Mouse (Mus musculus) neural tube, embryonic 13.5 days (tissue): ENCODE data around the gene Olfr1355. TPM values are rescaled to one million over a fixed set of nuclear protein-coding genes. Genes with fewer than 3 reads are reported as not detected.
"Not testable (repeated sequence)": the region's sequence is repeated elsewhere in the genome, so short reads cannot be mapped to it uniquely, and the experiment has no call there.

Experiments used
- ATAC-seq: fragments of 200-750 bp; cut with Nextera tagmentation; 2 replicates; pipeline ENCODE4 v1.8.0; 2017; ENCODE audit warnings: low read depth, mild to moderate bottlenecking, moderate TSS enrichment, moderate library complexity
- H3K27ac ChIP-seq: fragments of 300-500 bp; sonication (generic); replicated peaks from 2 replicates; pipeline ENCODE4 v1.5.1; 2015; ENCODE audit warnings: moderate library complexity, mild to moderate bottlenecking, inconsistent platforms
- H3K27me3 ChIP-seq: fragments of 300-500 bp; sonication (generic); 2 replicates; pipeline ENCODE4 v1.6.1; 2015; ENCODE audit warnings: mild to moderate bottlenecking, inconsistent platforms
- H3K36me3 ChIP-seq: fragments of 300-500 bp; sonication (generic); 2 replicates; pipeline ENCODE4 v1.6.1; 2015; ENCODE audit warnings: mild to moderate bottlenecking, inconsistent platforms
- H3K4me1 ChIP-seq: fragments of 300-500 bp; sonication (generic); replicated peaks from 2 replicates; pipeline ENCODE4 v1.6.1; 2015; ENCODE audit warnings: inconsistent platforms
- H3K4me2 ChIP-seq: fragments of 300-500 bp; sonication (generic); 2 replicates; pipeline ENCODE4 v1.6.1; 2015; ENCODE audit warnings: inconsistent platforms, mild to moderate bottlenecking, moderate library complexity
- H3K4me3 ChIP-seq: fragments of 300-500 bp; sonication (generic); 2 replicates; pipeline ENCODE4 v1.5.1; 2015; ENCODE audit warnings: mild to moderate bottlenecking, inconsistent platforms
- H3K9ac ChIP-seq: fragments of 300-500 bp; sonication (generic); 2 replicates; pipeline ENCODE4 v1.6.1; 2015; ENCODE audit warnings: moderate library complexity, mild to moderate bottlenecking, inconsistent platforms
- H3K9me3 ChIP-seq: fragments of 300-500 bp; sonication (generic); 2 replicates; pipeline ENCODE4 v1.6.1; 2016; ENCODE audit warnings: inconsistent platforms
- WGBS: fragments of 180-500 bp; shearing (Covaris S2); methylation state at CpG from one replicate; pipeline ENCODE4 v1.1.7; 2015; 5-methylcytosine and 5-hydroxymethylcytosine counted together
- polyA plus RNA-seq: library from polyadenylated mRNA; unstranded; fragments of >200 nt; fragmentation: Nextera tagmentation; extraction: Ambion mirVana; gene quantifications from 2 replicates; pipeline ENCODE4 v1.2.1, GENCODE M21; 2015

Olfr1355 gene
- not detected in 2 replicates for polyA plus RNA-seq

DNA sequence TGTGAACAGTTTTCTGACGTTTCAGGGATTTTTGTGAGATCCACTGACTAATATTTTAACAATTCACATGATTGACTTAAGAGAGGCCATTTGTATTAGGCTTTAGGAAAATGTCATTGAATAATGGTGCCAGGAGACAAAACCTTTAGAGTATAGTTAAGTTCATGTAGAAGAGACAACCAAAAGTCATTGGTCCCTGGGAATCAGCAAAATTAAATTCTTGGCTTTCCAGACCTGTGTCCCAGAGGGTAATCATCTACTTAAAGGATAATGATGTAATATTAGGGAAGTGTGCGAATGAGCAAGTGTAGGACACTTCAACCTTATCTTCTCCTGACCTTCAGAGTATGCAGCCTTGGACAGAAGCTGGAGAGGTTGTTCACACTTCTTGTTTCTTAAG is at the start of gene Olfr1355:
Olfr1355 (plus strand) TSS at position 301 of the 400 bp plus-strand sequence.
- no peak within 1 kb of the TSS for H3K4me3 ChIP-seq
- no peak within 1 kb of the TSS for H3K9ac ChIP-seq
- no peak within 1 kb of the TSS for H3K27ac ChIP-seq
- no peaks in the 10 kb centered on the region for H3K36me3 ChIP-seq
- H3K27me3 ChIP-seq: no peaks in the 10 kb centered on the region
- no peaks in the 10 kb centered on the region for H3K4me1 ChIP-seq
- WGBS: 73% methylated on average over 2 of the region's 2 CpGs
- no peak for ATAC-seq
- H3K4me2 ChIP-seq: no peak within 1 kb of the TSS
- peaks cover 15% of the 10 kb centered on the region for H3K9me3 ChIP-seq

GRCm38 (mm10) chr10:78840456-78840855 is 34.9 kb upstream of the Olfr1355 start:
- not testable (repeated sequence) for H3K36me3 ChIP-seq, H3K9me3 ChIP-seq, H3K4me3 ChIP-seq, H3K27me3 ChIP-seq, ATAC-seq, H3K4me2 ChIP-seq, H3K9ac ChIP-seq, H3K4me1 ChIP-seq, H3K27ac ChIP-seq
- WGBS: 89% methylated on average over 12 of the region's 12 CpGs

- no peak for ATAC-seq
- H3K27me3 ChIP-seq: no peaks in the 10 kb centered on the region
- 81% methylated on average over 2 of the region's 2 CpGs for WGBS
- H3K4me1 ChIP-seq: no peaks in the 10 kb centered on the region
- no peak within 1 kb of the TSS for H3K4me2 ChIP-seq
- H3K27ac ChIP-seq: no peak within 1 kb of the TSS
- no peaks in the 10 kb centered on the region for H3K36me3 ChIP-seq
- no peaks in the 10 kb centered on the region for H3K9me3 ChIP-seq
- H3K4me3 ChIP-seq: no peak within 1 kb of the TSS
- no peak within 1 kb of the TSS for H3K9ac ChIP-seq
These were observed 23.3 kb upstream of the Olfr1355 start, which contains the start of gene Olfr1356 for GRCm38 (mm10) chr10:78852066-78852465. Gene Olfr1356 (minus strand): TSS chr10:78852166.

GRCm38 (mm10) chr10:78912871-78913270 is 37.5 kb downstream of the Olfr1355 start, which contains the start of gene Olfr1354:
Gene Olfr1354 (plus strand): TSS chr10:78913171.
- H3K4me2 ChIP-seq, H3K27me3 ChIP-seq, H3K9ac ChIP-seq, ATAC-seq, H3K4me1 ChIP-seq, H3K9me3 ChIP-seq, H3K36me3 ChIP-seq, H3K27ac ChIP-seq, H3K4me3 ChIP-seq: not testable (repeated sequence)
- WGBS: 85% methylated on average over 1 of the region's 1 CpGs

Other genes with a start within 250 kb of the Olfr1355 start
- gene Casp14, start 157.2 kb upstream of the Olfr1355 start, polyA plus RNA-seq: not detected in 2 replicates
- gene Ccdc105, start 122.5 kb upstream of the Olfr1355 start, polyA plus RNA-seq: 0.11 and 0.18 TPM in 2 replicates
- 7.2 and 7.8 TPM in 2 replicates for gene Slc1a6, start 95.0 kb upstream of the Olfr1355 start, polyA plus RNA-seq
- not detected in 2 replicates for gene Olfr1356, start 23.4 kb upstream of the Olfr1355 start, polyA plus RNA-seq
- gene Olfr1354, start 37.6 kb downstream of the Olfr1355 start, polyA plus RNA-seq: not detected in 2 replicates
- not detected in 2 replicates for gene Olfr8, start 75.1 kb downstream of the Olfr1355 start, polyA plus RNA-seq
- not detected in 2 replicates for gene Olfr1353, start 87.8 kb downstream of the Olfr1355 start, polyA plus RNA-seq
- not detected in 2 replicates for gene Olfr1352, start 105.5 kb downstream of the Olfr1355 start, polyA plus RNA-seq
- gene Olfr1351, start 136.9 kb downstream of the Olfr1355 start, polyA plus RNA-seq: not detected in 2 replicates
- 0.31 and 0.54 TPM in 2 replicates for gene Olfr57, start 153.2 kb downstream of the Olfr1355 start, polyA plus RNA-seq
- 47.0 and 51.2 TPM in 2 replicates for gene 2610008E11Rik, start 222.1 kb downstream of the Olfr1355 start, polyA plus RNA-seq